Mouse (Mus musculus) adrenal gland, adult 2 months (tissue): ENCODE data around the gene St8sia1. TPM values are rescaled to one million over a fixed set of nuclear protein-coding genes. Genes with fewer than 3 reads are reported as not detected.

Experiments
- DNase-seq: peaks from one replicate; pipeline ENCODE4 v3.0.0; 2021
- polyA plus RNA-seq: library from polyadenylated mRNA; depleted of rRNA; stranded (reverse); fragments of >200 nt; gene quantifications from 2 replicates; pipeline ENCODE4 v1.2.3, GENCODE M21; 2012
- total RNA-seq, 2 experiments: library from RNA; stranded (reverse); gene quantifications; 2 replicates each; pipeline ENCODE4 v1.2.3; 2021

Gene St8sia1
- total and polyA plus RNA-seq, 3 experiments = 0.13 to 1.8 (median 0.43) TPM

DNA sequence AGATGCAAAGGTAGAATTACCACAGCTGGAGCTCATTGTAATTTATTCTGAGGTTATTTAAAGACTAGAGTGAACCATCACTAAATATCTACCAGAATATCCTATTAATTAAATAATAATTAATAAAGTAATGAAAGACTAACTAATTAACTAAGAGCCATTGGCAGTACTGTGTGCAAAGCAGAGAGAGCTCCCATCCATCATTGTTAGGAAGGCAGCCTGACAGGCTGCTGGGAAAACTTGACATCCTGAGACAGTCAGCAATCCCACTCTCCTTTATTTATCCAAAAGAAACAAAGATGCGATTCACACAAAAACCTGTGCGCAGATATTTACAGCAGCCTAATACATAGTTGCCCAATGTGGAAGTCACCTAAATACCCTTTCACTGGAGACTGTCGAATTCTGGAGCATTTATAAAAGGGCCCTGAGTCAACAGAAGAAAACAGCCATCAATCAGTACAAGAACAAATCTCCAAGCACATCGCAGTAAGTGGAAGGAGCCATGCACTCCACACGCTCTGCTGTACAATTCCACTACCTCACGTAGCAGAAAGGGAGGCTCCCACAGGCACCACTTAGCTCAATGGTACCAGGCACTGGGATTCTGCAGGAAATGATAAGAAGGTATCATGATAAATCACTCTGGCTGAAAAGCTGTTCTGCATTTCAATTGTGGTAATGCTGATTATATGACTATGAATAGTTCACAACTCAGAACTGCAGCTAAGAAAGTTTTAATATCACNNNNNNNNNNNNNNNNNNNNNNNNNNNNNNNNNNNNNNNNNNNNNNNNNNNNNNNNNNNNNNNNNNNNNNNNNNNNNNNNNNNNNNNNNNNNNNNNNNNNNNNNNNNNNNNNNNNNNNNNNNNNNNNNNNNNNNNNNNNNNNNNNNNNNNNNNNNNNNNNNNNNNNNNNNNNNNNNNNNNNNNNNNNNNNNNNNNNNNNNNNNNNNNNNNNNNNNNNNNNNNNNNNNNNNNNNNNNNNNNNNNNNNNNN lies 15.7 kb upstream of the St8sia1 start:
- no peak for DNase-seq

DNA sequence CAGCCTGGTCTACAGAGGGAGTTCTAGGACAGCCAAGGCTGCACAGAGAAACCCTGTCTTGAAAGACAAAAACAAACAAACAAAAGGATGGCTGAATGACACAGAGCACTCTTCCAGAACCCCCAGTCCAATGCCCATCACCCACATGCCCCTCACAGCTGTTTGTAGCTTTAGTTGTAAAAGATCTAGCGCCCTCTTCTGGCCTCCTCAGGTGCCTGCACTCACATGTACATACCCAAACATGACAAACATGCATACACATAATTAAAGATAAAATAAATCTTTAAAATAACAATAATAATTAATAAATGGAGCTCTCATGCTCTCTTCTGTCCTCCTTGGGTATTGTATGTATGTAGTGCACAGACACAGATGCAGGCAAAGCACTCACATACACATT lies 13.0 kb upstream of the St8sia1 start:
- no peak for DNase-seq

DNA sequence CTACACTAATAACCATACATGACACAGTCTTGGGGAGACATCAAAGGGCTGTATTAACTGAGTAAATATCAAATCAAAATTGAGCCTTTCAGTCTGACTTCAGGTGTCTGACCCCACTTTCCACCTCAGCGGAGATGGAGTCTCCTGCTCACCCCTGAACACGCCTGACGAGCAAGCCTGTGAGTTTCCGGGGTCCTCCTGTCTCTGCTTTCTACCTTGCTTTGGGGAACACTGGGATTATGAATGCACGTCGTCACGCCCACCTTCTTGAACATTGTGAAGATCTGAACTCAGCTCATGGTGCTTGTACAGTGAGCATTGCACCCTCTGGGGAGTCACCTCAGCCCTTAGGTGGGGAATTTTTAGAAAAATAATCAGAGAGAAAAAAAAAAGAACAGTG lies 9.0 kb upstream of the St8sia1 start:
- no peak for DNase-seq

DNA sequence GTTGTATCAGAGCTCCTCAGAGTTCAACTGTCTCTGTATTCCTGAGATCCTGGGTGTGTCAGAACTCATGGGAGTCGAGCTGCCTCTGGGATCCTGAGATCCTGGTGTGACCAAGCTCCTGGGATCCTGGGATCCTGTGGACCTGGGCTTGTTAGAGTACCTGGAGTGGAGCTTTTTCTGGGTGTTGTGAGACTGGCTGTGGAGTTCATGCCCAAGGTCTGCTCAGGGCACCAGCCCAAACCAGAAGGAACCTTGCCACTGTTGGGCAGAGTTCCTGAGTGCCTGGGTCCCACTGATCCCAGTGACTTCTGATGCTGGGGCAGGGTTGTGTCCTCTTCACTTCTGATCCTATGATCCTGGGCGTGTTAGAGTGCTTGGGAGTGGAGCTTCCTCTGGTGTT lies 8.0 kb upstream of the St8sia1 start:
- DNase-seq = no peak

DNA sequence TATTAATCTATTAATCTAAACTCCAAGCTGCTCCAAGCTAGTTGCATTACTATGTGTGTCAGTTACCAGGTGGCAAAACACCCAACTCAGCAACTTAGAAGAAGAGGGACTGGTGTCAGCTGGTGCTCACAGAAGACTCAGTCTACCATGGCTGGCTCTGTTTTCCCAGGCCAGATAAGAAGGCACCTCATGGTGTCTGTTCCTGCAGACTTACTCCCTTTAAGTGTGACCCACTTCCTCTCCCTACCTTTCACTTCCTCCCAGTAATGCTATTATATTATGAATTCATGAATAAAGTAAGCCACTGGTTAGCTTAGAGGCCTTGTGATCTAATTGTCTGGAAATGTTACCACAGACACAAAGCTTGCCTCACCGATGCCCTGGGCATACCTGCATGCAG lies 3.2 kb upstream of the St8sia1 start:
- no peak for DNase-seq

DNA sequence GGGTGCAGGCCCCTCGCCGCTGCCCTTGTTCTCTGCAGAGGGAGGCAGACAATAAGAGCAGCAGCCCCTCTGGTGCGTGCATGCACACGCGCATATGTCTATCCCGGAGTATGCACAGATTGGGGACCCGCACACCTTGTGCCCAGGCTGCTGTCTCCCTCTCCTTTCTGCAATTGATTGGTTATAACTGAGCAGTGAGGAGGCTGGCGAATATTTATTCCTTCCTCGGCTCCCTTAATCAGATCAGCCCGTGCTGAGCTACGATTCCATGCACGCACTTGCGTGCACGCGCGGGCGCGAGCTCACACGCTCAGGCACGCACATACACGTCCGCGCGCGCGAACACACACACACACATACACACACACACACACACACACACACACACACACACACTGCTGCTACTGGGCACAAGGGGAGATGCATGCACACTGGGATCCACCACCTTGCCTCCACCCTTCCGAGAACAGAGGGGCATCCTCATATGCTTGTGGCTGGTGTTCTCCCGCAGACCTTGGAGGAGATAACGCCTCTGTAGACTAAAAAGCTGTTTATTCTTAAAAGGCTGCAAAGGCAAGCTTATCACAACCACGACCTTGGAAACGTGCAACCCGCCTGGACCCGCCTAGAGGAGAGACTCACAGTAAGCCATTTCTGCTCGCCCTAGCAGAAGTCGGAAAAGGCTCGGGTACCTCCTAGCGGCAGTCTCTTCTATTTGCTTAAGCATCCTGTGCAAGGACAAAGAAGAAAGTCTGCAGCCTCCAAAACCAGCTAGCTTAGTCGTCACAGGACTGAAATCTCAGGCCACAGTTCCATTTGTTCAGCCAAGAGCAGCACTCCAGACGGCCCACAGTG lies 506 bp upstream of the St8sia1 start:
- peak; percentile 25 for DNase-seq

DNA sequence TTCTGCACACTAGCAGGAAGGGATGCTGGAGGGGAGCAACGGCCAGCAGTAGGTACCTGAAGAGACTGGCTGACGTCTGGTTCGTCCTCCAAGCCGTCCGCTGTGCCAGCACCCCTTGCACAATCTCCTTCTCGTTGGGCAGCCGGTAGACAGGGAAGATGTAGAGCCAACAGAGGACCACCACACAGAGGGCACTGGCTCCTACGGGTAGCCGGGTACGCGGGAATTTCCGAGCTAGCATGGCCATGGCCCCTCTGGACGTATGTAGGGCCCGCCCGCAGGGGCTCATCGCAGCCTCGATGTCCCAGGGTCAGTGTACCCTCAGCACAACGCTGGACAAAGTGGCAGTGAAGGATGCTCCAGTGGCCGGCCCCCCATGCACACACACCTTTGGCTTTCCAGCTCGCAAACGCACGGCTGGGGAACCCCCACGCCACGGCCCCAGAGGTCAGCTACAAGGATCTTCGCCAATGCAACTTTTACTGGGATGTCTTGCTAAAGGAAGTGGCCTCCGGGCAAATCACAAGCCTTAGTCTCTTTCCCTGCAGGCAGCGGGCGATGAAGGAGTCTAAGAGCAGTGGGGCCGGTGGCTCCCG lies 674 bp downstream of the St8sia1 start:
- no peak for DNase-seq

DNA sequence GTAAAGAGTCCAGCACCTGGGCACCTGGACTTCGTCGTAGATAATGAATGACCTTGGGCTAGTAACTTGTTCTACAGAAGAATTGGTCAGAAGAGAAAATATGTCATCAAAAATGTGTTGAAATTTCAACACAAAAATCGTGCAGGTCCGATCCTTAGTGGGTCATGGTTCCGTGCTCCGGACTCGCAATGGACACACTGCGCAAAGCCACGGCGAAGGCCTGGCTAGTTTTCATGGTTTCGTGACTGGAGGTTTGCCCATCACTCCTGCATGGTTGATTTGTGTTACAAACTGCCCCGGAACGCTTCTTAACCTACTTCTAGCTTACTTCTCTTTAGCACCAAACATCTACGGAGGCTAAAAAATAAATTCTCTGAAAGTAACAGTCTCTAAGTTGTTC lies 1.4 kb downstream of the St8sia1 start:
- DNase-seq = no peak

DNA sequence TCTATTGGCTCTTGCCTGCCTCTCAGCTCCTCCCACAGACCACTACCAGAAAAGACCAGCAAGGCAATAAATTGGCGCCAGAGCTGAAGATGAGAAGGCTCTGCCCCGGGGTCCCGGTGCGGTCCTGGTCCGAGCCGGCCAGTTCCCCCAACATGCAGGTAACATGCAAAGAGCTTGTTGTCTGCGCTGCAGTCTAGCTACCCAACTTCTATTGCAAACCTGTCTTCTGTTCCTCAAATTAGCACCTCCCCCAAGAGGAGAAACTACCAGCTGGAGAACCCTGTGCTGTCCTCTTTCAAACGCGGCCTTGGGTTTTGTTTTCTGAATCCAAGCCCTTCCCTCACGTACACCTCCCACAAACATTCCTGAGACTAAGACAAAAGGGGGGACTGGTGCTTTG lies 1.8 kb downstream of the St8sia1 start:
- no peak for DNase-seq

DNA sequence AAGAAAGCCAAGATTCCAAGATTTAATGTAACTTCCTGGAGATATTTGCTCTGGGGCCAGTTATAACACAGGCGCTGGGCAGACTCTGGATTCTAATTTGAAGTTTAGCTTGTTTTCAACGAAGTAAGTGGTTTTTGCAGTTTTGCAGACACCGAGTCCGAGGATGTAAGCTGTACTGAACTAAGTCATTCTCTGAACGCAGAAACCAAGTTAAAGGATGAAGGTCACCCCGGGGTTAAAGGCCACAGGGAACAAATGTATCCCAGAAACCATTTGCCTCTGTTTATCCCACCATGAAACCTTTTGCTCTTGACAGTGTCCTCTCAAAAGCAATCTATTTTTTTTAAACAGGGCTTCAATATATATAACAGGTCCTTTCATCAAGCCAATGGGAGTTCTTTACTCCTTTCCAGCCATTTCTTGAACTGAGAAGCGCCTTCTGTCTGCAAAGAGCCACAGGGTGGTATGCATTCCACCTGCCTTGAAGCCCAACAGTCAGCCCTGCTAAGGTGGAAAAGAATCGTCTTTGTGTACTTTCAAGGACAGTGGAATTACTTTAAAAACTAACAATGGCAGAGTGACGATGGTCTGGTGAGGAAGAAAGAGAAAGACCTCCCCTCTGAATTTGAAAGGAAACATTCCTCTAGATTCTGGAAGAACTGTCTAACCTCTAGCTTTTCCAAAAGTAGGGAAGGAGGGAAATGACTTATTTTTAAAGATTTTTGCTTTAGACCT lies 2.4 kb downstream of the St8sia1 start:
- no peak for DNase-seq

DNA sequence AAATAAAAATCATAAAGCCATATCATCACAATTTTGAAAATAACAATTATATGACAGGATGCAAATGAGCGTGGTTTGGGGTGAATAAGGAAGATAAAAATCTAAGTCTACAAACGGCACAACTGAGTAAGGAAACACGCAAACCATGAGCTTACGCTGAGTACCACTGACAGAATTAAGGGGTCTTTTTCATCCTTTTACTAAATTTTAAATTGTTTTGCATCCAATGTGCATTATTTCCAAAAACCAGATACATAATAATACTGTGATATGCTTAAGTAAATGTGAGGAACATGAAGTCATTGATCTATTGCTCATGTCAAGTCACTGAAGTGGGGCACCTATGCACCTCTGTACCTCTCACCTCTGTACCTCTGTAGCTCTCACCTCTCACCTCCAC lies 7.7 kb downstream of the St8sia1 start:
- no peak for DNase-seq

DNA sequence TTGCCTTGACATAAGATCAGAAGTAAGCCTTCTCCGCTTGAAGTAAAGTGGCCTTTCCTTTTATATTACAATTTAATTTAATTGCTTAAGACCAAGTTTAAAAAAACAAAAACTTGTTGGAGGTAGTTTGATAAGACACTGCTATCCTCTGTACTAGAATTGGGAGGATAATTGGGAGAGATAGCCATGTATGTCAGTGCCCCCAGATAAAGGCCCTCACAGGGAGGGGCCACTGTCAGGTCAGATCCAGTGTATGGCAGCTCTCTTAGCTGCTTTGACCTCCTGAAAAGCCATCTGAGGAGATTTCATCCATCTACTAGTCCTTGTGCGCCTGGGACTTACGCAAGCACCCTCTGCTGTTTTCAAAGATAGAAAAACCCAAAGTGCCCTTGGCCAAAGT lies 9.0 kb downstream of the St8sia1 start:
- no peak for DNase-seq

DNA sequence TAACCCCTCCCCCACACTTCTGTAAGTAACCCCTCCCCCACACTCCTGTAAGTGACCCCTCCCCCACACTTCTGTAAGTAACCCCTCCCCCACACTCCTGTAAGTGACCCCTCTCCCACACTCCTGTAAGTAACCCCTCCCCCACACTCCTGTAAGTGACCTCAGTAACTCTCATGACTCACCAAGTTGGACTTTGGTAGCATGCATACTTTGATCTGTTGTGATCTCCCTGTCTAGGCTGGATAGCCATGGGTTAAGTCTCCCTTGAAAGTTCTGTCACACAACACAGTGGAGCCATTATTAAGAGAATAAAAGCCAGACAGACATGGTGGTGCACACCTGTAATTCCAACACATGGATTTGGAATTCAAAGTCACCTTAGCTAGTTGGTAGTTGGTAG lies 11.1 kb downstream of the St8sia1 start:
- DNase-seq = no peak

DNA sequence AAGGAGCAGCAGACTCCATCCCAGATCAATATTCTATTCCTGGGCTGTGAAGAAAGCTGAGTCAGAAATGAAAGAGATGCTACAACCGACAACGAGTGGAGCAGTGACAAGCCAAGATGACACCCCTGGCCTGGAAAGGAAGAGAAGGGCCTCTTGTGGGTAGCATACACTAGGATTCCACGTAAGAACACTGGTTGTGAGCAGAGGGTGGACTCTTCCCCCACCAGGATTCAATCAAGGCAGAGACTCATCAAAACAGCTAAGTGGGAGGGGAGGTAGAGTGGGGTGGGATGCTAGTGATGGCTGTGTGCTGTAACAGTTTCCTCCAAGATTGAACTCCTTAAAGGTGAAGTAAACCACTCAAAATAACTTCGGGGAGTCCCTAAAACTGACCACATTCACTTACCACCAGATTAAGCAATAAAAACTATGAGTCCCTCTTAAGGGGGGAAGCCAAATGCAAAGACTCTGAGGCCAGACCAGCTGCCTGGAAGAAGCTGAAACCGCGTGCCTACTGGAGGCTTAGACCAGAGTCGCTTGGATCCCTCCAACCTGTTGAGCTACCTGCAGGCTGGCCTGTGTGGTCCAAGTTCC lies 11.8 kb downstream of the St8sia1 start:
- DNase-seq = no peak

DNA sequence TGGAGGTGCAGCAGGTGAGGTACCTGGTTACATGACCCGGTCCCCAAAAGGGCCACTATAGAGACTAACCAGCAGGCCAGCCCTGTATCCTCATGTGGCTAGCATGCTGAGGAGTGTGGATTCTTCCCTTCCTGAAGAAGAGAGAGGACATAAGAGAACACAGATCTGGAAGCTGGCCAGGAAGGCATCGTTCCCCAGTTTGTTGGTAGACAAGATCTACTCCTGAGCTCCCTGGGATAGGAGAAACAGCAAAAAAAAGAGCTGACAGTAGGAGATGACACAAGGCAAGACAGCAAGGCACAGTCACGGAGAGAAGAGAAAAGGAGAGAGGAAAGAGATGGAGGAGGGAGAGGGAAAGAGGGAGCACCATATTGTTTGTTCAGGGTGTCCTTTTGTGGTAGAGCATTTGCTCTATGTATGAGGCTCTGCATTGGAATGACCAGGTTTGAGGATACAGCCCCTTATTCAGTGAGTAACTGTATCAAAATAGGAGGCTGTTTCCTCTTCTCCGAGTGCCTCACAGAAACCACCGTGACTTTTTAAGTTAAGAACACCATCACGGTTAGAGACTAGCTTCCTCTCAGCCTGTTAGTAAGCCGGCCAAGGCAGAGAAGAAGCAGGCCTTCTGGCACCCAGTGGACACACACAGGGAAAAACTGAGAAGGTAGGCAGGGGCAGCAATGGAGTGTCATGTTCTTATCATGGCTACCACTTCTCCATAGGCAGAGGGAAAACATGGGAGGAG lies 12.5 kb downstream of the St8sia1 start:
- no peak for DNase-seq

DNA sequence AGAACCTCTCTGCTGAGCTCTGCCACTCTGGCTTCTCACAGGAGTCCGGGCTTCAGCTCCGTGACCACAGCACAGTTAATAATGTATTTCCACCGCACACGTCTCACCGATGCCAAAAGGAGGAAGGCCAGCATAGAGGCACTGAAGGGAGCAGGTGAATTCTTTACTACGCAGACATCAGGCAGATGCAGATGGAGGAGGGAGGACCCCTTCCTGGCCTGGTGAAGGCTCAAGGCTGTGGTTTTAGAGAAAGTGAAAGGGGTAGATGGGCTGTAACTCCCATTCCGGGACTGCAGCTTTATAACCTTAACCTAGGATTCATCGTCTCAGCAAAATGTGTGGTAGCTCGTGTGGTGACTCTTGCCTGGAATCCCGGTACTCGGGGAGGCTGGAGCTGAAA lies 13.9 kb downstream of the St8sia1 start:
- no peak for DNase-seq

DNA sequence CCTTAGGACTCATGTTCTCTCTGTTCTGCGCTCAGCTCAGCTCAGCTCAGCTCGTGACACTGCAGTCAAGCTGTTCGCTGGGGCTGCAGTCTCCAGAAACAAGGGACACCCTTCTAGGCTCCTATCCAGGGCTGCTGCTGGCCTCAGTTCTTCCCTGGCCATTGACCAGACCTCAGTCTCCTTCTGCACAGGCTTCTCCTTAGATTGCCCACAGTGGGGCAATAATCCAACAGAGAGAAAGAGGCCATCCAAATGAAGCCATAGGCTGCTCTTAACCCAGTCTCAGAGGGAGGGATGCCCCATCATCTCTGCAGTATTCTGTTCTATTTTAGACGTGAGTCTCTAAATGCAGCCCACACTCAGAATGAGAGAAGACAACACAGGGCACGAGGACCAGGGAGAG lies 15.3 kb downstream of the St8sia1 start:
- no peak for DNase-seq

DNA sequence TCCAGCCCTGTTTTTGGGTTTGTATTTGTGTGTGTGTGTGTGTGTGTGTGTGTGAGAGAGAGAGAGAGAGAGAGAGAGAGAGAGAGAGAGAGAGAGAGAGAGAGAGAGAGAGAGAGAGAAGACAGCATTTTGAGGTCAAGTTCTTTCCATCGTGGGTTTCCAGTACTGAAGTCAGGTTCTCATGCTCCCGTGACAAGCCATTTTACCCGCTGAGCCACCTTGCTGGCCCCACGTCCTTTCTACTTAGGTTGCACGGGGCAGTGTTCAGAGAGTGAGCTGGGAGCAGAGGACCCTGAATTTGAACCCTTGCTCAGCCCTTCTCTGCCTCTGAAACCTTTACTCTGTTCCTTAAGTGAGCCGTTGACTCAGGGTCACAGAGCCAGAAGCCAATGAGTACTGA lies 17.2 kb downstream of the St8sia1 start:
- DNase-seq = no peak

DNA sequence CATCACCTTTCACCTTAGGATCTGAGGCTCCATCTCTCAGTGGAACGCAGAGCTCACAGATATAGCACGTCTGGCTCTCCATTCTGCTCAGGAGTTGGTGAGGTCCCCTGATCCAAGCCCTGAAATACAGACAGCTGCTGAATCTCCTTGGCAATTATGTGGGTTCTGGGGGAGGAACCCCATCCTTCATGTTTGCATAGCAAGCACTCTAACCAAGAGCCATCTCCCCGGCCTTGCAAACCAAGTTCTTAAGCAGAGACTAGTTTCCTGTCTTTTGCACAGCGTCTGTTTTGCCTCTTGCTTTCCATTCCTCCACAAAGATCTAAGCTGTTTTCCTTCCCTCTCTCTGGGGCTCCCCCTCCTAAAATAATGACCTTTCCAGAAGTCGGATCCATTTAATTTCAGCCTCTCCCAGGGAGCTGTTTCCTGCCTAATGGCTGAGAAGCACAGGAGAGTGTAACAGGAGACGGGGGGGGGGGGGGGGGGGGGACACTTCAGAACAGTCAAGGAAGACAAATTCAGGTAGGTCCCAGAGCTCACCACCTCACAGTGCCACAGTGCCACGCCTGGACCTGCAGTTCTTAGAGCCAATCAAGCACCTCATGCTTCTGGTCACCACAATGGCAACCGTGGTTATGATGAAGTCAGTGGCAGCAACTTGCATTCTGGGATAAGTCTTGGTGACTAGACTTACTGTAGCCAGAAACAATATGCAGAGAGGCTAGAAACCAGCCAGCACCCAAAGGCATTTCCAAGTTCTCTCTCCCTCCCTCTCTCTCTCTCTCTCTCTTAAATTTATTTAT lies 18.0 kb downstream of the St8sia1 start:
- no peak for DNase-seq

DNA sequence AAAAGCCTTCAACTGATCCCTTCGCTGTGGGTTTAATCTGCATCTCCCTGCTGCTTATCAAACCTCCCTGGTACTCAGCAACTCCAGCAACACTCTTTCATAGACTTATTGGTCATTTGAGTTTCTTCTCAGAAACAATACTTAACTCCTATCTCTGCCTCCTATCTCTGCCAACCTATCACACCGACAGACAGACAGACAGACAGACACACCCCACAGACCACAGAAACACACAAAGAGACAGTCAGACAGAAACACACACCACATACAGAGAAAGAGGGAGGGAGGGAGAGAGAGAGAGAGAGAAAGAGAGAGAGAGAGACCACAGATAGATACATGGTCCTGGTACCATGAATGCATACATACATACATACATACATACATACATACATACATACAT lies 18.8 kb downstream of the St8sia1 start:
- DNase-seq = no peak
